Mouse (Mus musculus): ENCODE results near the gene Rab6b.

DNA sequence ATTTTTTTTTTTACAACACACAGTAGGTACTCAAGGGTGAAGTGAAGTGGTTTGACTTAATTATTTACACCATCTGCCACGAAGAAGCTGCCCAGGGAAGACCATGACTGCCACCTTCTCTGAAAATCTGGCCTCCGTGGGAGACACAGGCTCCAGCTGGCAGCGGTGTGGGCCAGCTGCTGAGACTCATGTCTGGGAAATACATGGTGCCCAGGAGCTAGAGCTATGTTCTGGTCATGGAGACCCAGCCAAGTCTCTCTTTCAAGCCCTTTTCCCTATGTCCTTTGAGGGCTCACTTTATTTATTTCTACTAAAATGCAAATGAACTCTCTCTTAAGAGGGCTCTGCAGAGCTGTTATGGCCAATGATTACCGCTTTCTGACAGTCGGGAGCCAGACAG, 41.7 kb downstream of the Rab6b start:
- no peak for TF ChIP-seq CTCF (conservative IDR thresholded peaks at IDR 0.05 in 1 of 2, IDR thresholded peaks at IDR 0.05 in 1 of 2; ENCODE audit: low read depth in 2 of 2, low read length in 2 of 2)
- TF ChIP-seq ETS1 (conservative IDR thresholded peaks at IDR 0.05; ENCODE audit: low read depth, low read length) = no peak
- no peak for TF ChIP-seq MAX (IDR thresholded peaks at IDR 0.05; ENCODE audit: low read length)
- TF ChIP-seq E2F4 (IDR thresholded peaks at IDR 0.05; ENCODE audit: insufficient replicate concordance, low read depth, low read length) = no peak
- no peak for TF ChIP-seq GABPA (IDR thresholded peaks at IDR 0.05; ENCODE audit: insufficient replicate concordance, low read depth, low read length)
- no peak for TF ChIP-seq MAZ (IDR thresholded peaks at IDR 0.05; ENCODE audit: low read depth, low read length)
- no peak for TF ChIP-seq EP300 (IDR thresholded peaks at IDR 0.05; ENCODE audit: low read length)
- TF ChIP-seq ZNF384 (IDR thresholded peaks at IDR 0.05; ENCODE audit: low read depth, low read length) = no peak
- TF ChIP-seq POLR2A (IDR thresholded peaks at IDR 0.05; ENCODE audit: low read depth, low read length) = no peak
- no peak for TF ChIP-seq NRF1 (IDR thresholded peaks at IDR 0.05; ENCODE audit: low read depth, low read length)
- no peak for TF ChIP-seq JUND (conservative IDR thresholded peaks at IDR 0.05; ENCODE audit: low read depth, low read length)
- no peak for TF ChIP-seq RAD21 (IDR thresholded peaks at IDR 0.05; ENCODE audit: low read depth, low read length)

All from CH12.LX (cell line).